7 mouse cellular contexts compared by ENCODE assay signal in genomic region chr9:45905811-45906237, GRCm38 (mm10). TPM values are rescaled to one million over a fixed set of nuclear protein-coding genes. Genes with fewer than 3 reads are reported as not detected.
DNase-seq lines count a peak whose midpoint lies in the region; ATAC-seq and TF ChIP-seq lines count a peak whose summit lies in the region.

No protein-coding gene starts in this region.

- DNase-seq in ovary, postnatal 14 days (ENCODE audit: low spot score) = peak; percentile 26
- no peak for DNase-seq in ovary, postnatal 10 days (ENCODE audit: low spot score)
- peak; percentile 15 for DNase-seq in brain, adult 2 months (ENCODE audit: low read depth, low spot score)
- DNase-seq in forebrain, postnatal 0 days = peak; percentile 18
- peak; percentile 50 to 59 for DNase-seq in lung, postnatal 4 days

- 0% methylated on average over 22 of the region's 27 CpGs for WGBS in forebrain, postnatal 0 days
- under 1% methylated on average over 17 of the region's 27 CpGs for WGBS in kidney, embryonic 14.5 days
- WGBS in stomach, embryonic 14.5 days = 2% methylated on average over 23 of the region's 27 CpGs

- H3K27ac ChIP-seq in forebrain, postnatal 0 days (ENCODE audit: low read depth, low read length) = peak overlapping the region; percentile 95
- peak overlapping the region; percentile 90 for H3K27ac ChIP-seq in kidney, embryonic 14.5 days (ENCODE audit: low read depth, low read length)
- H3K27ac ChIP-seq in stomach, embryonic 14.5 days (ENCODE audit: low read length) = peak overlapping the region; percentile 91

- H3K4me3 ChIP-seq in forebrain, postnatal 0 days (ENCODE audit: low read depth, low read length) = peak overlapping the region; percentile 99
- peak overlapping the region; percentile 96 for H3K4me3 ChIP-seq in kidney, embryonic 14.5 days (ENCODE audit: low read length)
- H3K4me3 ChIP-seq in stomach, embryonic 14.5 days (ENCODE audit: low read depth, low read length) = peak overlapping the region; percentile 80

- H3K4me2 ChIP-seq in forebrain, postnatal 0 days (ENCODE audit: low read depth) = peak overlapping the region; percentile 82
- peak overlapping the region; percentile 81 for H3K4me2 ChIP-seq in kidney, embryonic 14.5 days (replicated peaks; ENCODE audit: low read depth, low read length)
- H3K4me2 ChIP-seq in stomach, embryonic 14.5 days (replicated peaks; ENCODE audit: low read depth, low read length) = peak overlapping the region; percentile 45

- H3K4me1 ChIP-seq in forebrain, postnatal 0 days (ENCODE audit: insufficient read depth) = peaks cover 9% of the 10 kb centered on the region; the same call in 1 of the 2 replicates
- peaks cover 16% of the 10 kb centered on the region for H3K4me1 ChIP-seq in kidney, embryonic 14.5 days (ENCODE audit: control insufficient read depth, insufficient read depth, low read length)
- H3K4me1 ChIP-seq in stomach, embryonic 14.5 days (ENCODE audit: control insufficient read depth, insufficient read depth, low read length) = peaks cover 14% of the 10 kb centered on the region

- H3K9ac ChIP-seq in forebrain, postnatal 0 days = peak overlapping the region; percentile 97
- H3K9ac ChIP-seq in kidney, embryonic 14.5 days (ENCODE audit: low read depth, low read length) = peak overlapping the region; percentile 96
- H3K9ac ChIP-seq in stomach, embryonic 14.5 days (replicated peaks; ENCODE audit: low read depth, low read length) = peak overlapping the region; percentile 90

- no peak for TF ChIP-seq CTCF in forebrain, postnatal 0 days (IDR thresholded peaks at IDR 0.05; ENCODE audit: low read depth)

- no peaks in the 10 kb centered on the region for H3K27me3 ChIP-seq in forebrain, postnatal 0 days (ENCODE audit: insufficient read depth, low read length)
- no peaks in the 10 kb centered on the region for H3K27me3 ChIP-seq in kidney, embryonic 14.5 days (ENCODE audit: control insufficient read depth, insufficient read depth, low read length)
- H3K27me3 ChIP-seq in stomach, embryonic 14.5 days (ENCODE audit: control insufficient read depth, insufficient read depth, low read length) = no peaks in the 10 kb centered on the region

- peaks cover 27% of the 10 kb centered on the region for H3K36me3 ChIP-seq in forebrain, postnatal 0 days (ENCODE audit: insufficient read depth)
- H3K36me3 ChIP-seq in kidney, embryonic 14.5 days (ENCODE audit: control insufficient read depth, insufficient read depth, low read length) = peaks cover 35% of the 10 kb centered on the region
- H3K36me3 ChIP-seq in stomach, embryonic 14.5 days (ENCODE audit: control insufficient read depth, insufficient read depth, low read length) = peaks cover 14% of the 10 kb centered on the region

- H3K9me3 ChIP-seq in forebrain, postnatal 0 days (ENCODE audit: low read length) = no peaks in the 10 kb centered on the region
- no peaks in the 10 kb centered on the region for H3K9me3 ChIP-seq in kidney, embryonic 14.5 days (ENCODE audit: control insufficient read depth, low read length)
- no peaks in the 10 kb centered on the region for H3K9me3 ChIP-seq in stomach, embryonic 14.5 days (ENCODE audit: control insufficient read depth, low read depth, low read length)

- peak; percentile 25 for ATAC-seq in forebrain, postnatal 0 days
- peak; percentile 79 for ATAC-seq in kidney, embryonic 14.5 days (ENCODE audit: low FRiP score, low TSS enrichment)
- peak; percentile 59 for ATAC-seq in stomach, embryonic 14.5 days (ENCODE audit: insufficient number of reproducible peaks, insufficient read depth, low FRiP score, low read depth)

RNA-seq across cellular contexts. Expression of gene Pcsk7, which starts 0.5 kb away (rescaled TPM):
- total RNA-seq in forebrain, postnatal 0 days (2014; rRNA removed) = 32.5 and 33.8 TPM in 2 replicates
- 13.7 and 16.1 TPM in 2 replicates for polyA plus RNA-seq in forebrain, postnatal 0 days (2015; fragmentation: Nextera tagmentation; extraction: Ambion mirVana)
- 7.8 and 16.2 TPM in 2 replicates for polyA plus RNA-seq in kidney, embryonic 14.5 days (2014; fragmentation: Nextera tagmentation; extraction: Ambion mirVana)
- 13.5 and 17.5 TPM in 2 replicates for polyA plus RNA-seq in stomach, embryonic 14.5 days (2014; fragmentation: Nextera tagmentation; extraction: Ambion mirVana)

RNA-seq across cellular contexts. Expression of gene Rnf214, which starts 0.9 kb away (rescaled TPM):
- total RNA-seq in forebrain, postnatal 0 days (2014; rRNA removed) = 52.2 and 62.9 TPM in 2 replicates
- polyA plus RNA-seq in forebrain, postnatal 0 days (2015; fragmentation: Nextera tagmentation; extraction: Ambion mirVana) = 53.8 and 73.5 TPM in 2 replicates
- polyA plus RNA-seq in kidney, embryonic 14.5 days (2014; fragmentation: Nextera tagmentation; extraction: Ambion mirVana) = 54.0 and 74.3 TPM in 2 replicates
- polyA plus RNA-seq in stomach, embryonic 14.5 days (2014; fragmentation: Nextera tagmentation; extraction: Ambion mirVana) = 65.4 and 77.0 TPM in 2 replicates

RNA-seq across cellular contexts. Expression of gene Tagln, which starts 30.0 kb away (rescaled TPM):
- total RNA-seq in forebrain, postnatal 0 days (2014; rRNA removed) = 5.6 and 7.7 TPM in 2 replicates
- 3.5 and 3.7 TPM in 2 replicates for polyA plus RNA-seq in forebrain, postnatal 0 days (2015; fragmentation: Nextera tagmentation; extraction: Ambion mirVana)
- polyA plus RNA-seq in kidney, embryonic 14.5 days (2014; fragmentation: Nextera tagmentation; extraction: Ambion mirVana) = 31.5 and 35.9 TPM in 2 replicates
- polyA plus RNA-seq in stomach, embryonic 14.5 days (2014; fragmentation: Nextera tagmentation; extraction: Ambion mirVana) = 573 and 578 TPM in 2 replicates

RNA-seq across cellular contexts. Expression of gene Sidt2, which starts 49.2 kb away (rescaled TPM):
- total RNA-seq in forebrain, postnatal 0 days (2014; rRNA removed) = 65.6 and 77.5 TPM in 2 replicates
- polyA plus RNA-seq in forebrain, postnatal 0 days (2015; fragmentation: Nextera tagmentation; extraction: Ambion mirVana) = 33.5 and 46.5 TPM in 2 replicates
- polyA plus RNA-seq in kidney, embryonic 14.5 days (2014; fragmentation: Nextera tagmentation; extraction: Ambion mirVana) = 26.8 and 42.3 TPM in 2 replicates
- 41.5 and 42.1 TPM in 2 replicates for polyA plus RNA-seq in stomach, embryonic 14.5 days (2014; fragmentation: Nextera tagmentation; extraction: Ambion mirVana)

Comparison
In these comparisons a context has a peak if more than half of its experiments do, and no peak if none do; other contexts are left out.
1. ATAC-seq: peak in every context shown above with its lines; median percentile 79 in kidney, embryonic 14.5 days; 59 in stomach, embryonic 14.5 days; 25 in forebrain, postnatal 0 days.
2. RNA of gene Tagln, which starts 30.0 kb away (polyA plus RNA-seq): 573 to 578 TPM in stomach, embryonic 14.5 days; 31.5 to 35.9 TPM in kidney, embryonic 14.5 days and 3.5 to 3.7 TPM in forebrain, postnatal 0 days; every median in the first group is over 10 times any median in the second.
3. Peak in every context shown above with its lines, with median percentiles within 50 percentile points of each other: H3K27ac ChIP-seq, H3K4me2 ChIP-seq, H3K4me3 ChIP-seq and H3K9ac ChIP-seq.